Mouse (Mus musculus): ENCODE data around the gene Rnf130. TPM values are rescaled to one million over a fixed set of nuclear protein-coding genes. Genes with fewer than 3 reads are reported as not detected.

Rnf130 gene
- polyA plus RNA-seq, 1 experiment from 2014 or later: 47.9 TPM

GRCm38 (mm10) chr11:50059045-50059444 is 33.9 kb downstream of the Rnf130 start:
- no peak for ATAC-seq

GRCm38 (mm10) chr11:50062116-50062515 is 37.0 kb downstream of the Rnf130 start:
- Histone ChIP-seq H3K4me2 (replicated peaks) (no peak overlapping the region), H3K4me1 (replicated peaks) (no peaks in the 10 kb centered on the region), H3K27me3 (replicated peaks) (no peaks in the 10 kb centered on the region), H3K36me3 (no peaks in the 10 kb centered on the region), H3K4me3 (replicated peaks) (no peak overlapping the region), H3K9ac (no peak overlapping the region), H3K9me3 (no peaks in the 10 kb centered on the region), H3K27ac (no peak overlapping the region)
- WGBS: 40% methylated on average over 7 of the region's 7 CpGs
- ATAC-seq: no peak

More at GRCm38 (mm10) chr11:50059045-50059444, 33.9 kb downstream of the Rnf130 start:
- Histone ChIP-seq H3K9ac (no peak overlapping the region), H3K27me3 (replicated peaks) (no peaks in the 10 kb centered on the region), H3K4me3 (replicated peaks) (no peak overlapping the region), H3K27ac (no peak overlapping the region), H3K4me1 (replicated peaks) (no peaks in the 10 kb centered on the region), H3K36me3 (no peaks in the 10 kb centered on the region), H3K4me2 (replicated peaks) (no peak overlapping the region), H3K9me3 (no peaks in the 10 kb centered on the region)
- 90% methylated on average over 6 of the region's 6 CpGs for WGBS

- no peaks in the 10 kb centered on the region for H3K4me1 ChIP-seq (replicated peaks)
- 76% methylated on average over 2 of the region's 2 CpGs for WGBS
- no peaks in the 10 kb centered on the region for H3K36me3 ChIP-seq
- H3K4me2 ChIP-seq (replicated peaks): no peak overlapping the region
- no peak for ATAC-seq
- H3K4me3 ChIP-seq (replicated peaks): no peak overlapping the region
- no peaks in the 10 kb centered on the region for H3K9me3 ChIP-seq
- H3K27ac ChIP-seq: no peak overlapping the region
- H3K27me3 ChIP-seq (replicated peaks): no peaks in the 10 kb centered on the region
- no peak overlapping the region for H3K9ac ChIP-seq
Observed at GRCm38 (mm10) chr11:50066088-50066487, 40.9 kb downstream of the Rnf130 start.

GRCm38 (mm10) chr11:50073830-50074229 is 48.7 kb downstream of the Rnf130 start:
- no peaks in the 10 kb centered on the region for H3K36me3 ChIP-seq
- whole genome bisulfite sequencing: 88% methylated on average over 10 of the region's 10 CpGs
- H3K4me1 ChIP-seq (replicated peaks): no peaks in the 10 kb centered on the region
- H3K4me3 ChIP-seq (replicated peaks): no peak overlapping the region
- no peaks in the 10 kb centered on the region for H3K9me3 ChIP-seq
- no peak overlapping the region for H3K9ac ChIP-seq
- H3K27ac ChIP-seq: no peak overlapping the region
- H3K4me2 ChIP-seq (replicated peaks): no peak overlapping the region
- H3K27me3 ChIP-seq (replicated peaks): no peaks in the 10 kb centered on the region
- ATAC-seq: no peak

GRCm38 (mm10) chr11:50076756-50077155 is 51.6 kb downstream of the Rnf130 start:
- Histone ChIP-seq H3K36me3 (no peaks in the 10 kb centered on the region), H3K9me3 (no peaks in the 10 kb centered on the region), H3K27ac (no peak overlapping the region), H3K4me1 (replicated peaks) (no peaks in the 10 kb centered on the region), H3K9ac (no peak overlapping the region), H3K4me2 (replicated peaks) (no peak overlapping the region), H3K27me3 (replicated peaks) (no peaks in the 10 kb centered on the region), H3K4me3 (replicated peaks) (no peak overlapping the region)
- 77% methylated on average over 4 of the region's 4 CpGs for WGBS
- ATAC-seq: no peak

GRCm38 (mm10) chr11:50081365-50082190 is 56.4 kb downstream of the Rnf130 start:
- no peak overlapping the region for H3K4me3 ChIP-seq (replicated peaks)
- no peaks in the 10 kb centered on the region; the same call in 1 of the 2 replicates for H3K36me3 ChIP-seq
- H3K9me3 ChIP-seq: no peaks in the 10 kb centered on the region
- H3K4me1 ChIP-seq (replicated peaks): no peaks in the 10 kb centered on the region
- H3K27me3 ChIP-seq (replicated peaks): no peaks in the 10 kb centered on the region
- ATAC-seq: no peak
- H3K4me2 ChIP-seq (replicated peaks): no peak overlapping the region
- no peak overlapping the region for H3K27ac ChIP-seq
- WGBS: 93% methylated on average over 5 of the region's 5 CpGs
- H3K9ac ChIP-seq: no peak overlapping the region

GRCm38 (mm10) chr11:50086211-50086610 is 61.1 kb downstream of the Rnf130 start:
- Histone ChIP-seq H3K27me3 (replicated peaks) (no peaks in the 10 kb centered on the region), H3K9ac (no peak overlapping the region), H3K36me3 (peaks cover 4% of the 10 kb centered on the region; the same call in 1 of the 2 replicates), H3K9me3 (no peaks in the 10 kb centered on the region), H3K27ac (no peak overlapping the region), H3K4me1 (replicated peaks) (no peaks in the 10 kb centered on the region), H3K4me3 (replicated peaks) (no peak overlapping the region), H3K4me2 (replicated peaks) (no peak overlapping the region)
- no peak for ATAC-seq
- WGBS: 92% methylated on average over 3 of the region's 3 CpGs

GRCm38 (mm10) chr11:50089840-50090239 is 64.7 kb downstream of the Rnf130 start:
- H3K4me3 ChIP-seq (replicated peaks): no peak overlapping the region
- no peaks in the 10 kb centered on the region for H3K27me3 ChIP-seq (replicated peaks)
- no peaks in the 10 kb centered on the region for H3K9me3 ChIP-seq
- H3K9ac ChIP-seq: no peak overlapping the region
- H3K4me2 ChIP-seq (replicated peaks): no peak overlapping the region
- no peak for ATAC-seq
- WGBS: 61% methylated on average over 1 of the region's 1 CpGs
- no peaks in the 10 kb centered on the region for H3K4me1 ChIP-seq (replicated peaks)
- H3K36me3 ChIP-seq: peaks cover 4% of the 10 kb centered on the region; the same call in 1 of the 2 replicates
- no peak overlapping the region for H3K27ac ChIP-seq

- Histone ChIP-seq H3K27ac (no peak overlapping the region), H3K4me3 (replicated peaks) (no peak overlapping the region), H3K36me3 (peaks cover 4% of the 10 kb centered on the region; the same call in 1 of the 2 replicates), H3K9ac (no peak overlapping the region), H3K4me1 (replicated peaks) (no peaks in the 10 kb centered on the region), H3K4me2 (replicated peaks) (no peak overlapping the region), H3K9me3 (no peaks in the 10 kb centered on the region), H3K27me3 (replicated peaks) (no peaks in the 10 kb centered on the region)
- no peak for ATAC-seq
- 76% methylated on average over 5 of the region's 5 CpGs for WGBS
Observed at GRCm38 (mm10) chr11:50090982-50091675, 66.0 kb downstream of the Rnf130 start.

- Histone ChIP-seq H3K27me3 (replicated peaks) (no peaks in the 10 kb centered on the region), H3K27ac (no peak overlapping the region), H3K36me3 (0 out of 2 replicates have a peak, but pooled peaks cover 4% of the 10 kb centered on the region), H3K4me2 (replicated peaks) (no peak overlapping the region), H3K4me3 (replicated peaks) (no peak overlapping the region), H3K9ac (no peak overlapping the region), H3K4me1 (replicated peaks) (no peaks in the 10 kb centered on the region), H3K9me3 (no peaks in the 10 kb centered on the region)
- no peak for ATAC-seq
Observed at GRCm38 (mm10) chr11:50091681-50092080, 66.5 kb downstream of the Rnf130 start.

GRCm38 (mm10) chr11:50095661-50096060 is 70.5 kb downstream of the Rnf130 start:
- Histone ChIP-seq H3K27me3 (replicated peaks) (no peaks in the 10 kb centered on the region), H3K27ac (no peak overlapping the region), H3K4me3 (replicated peaks) (no peak overlapping the region), H3K4me1 (replicated peaks) (no peaks in the 10 kb centered on the region), H3K4me2 (replicated peaks) (no peak overlapping the region), H3K9ac (no peak overlapping the region), H3K36me3 (no peaks in the 10 kb centered on the region), H3K9me3 (no peaks in the 10 kb centered on the region)
- 92% methylated on average over 9 of the region's 9 CpGs for WGBS
- no peak for ATAC-seq

- 92% methylated on average over 6 of the region's 6 CpGs for WGBS
- H3K9ac ChIP-seq: no peak overlapping the region
- H3K4me2 ChIP-seq (replicated peaks): no peak overlapping the region
- no peaks in the 10 kb centered on the region for H3K27me3 ChIP-seq (replicated peaks)
- H3K9me3 ChIP-seq: no peaks in the 10 kb centered on the region
- H3K4me3 ChIP-seq (replicated peaks): no peak overlapping the region
- ATAC-seq: no peak
- no peaks in the 10 kb centered on the region for H3K36me3 ChIP-seq
- no peaks in the 10 kb centered on the region for H3K4me1 ChIP-seq (replicated peaks)
- H3K27ac ChIP-seq: no peak overlapping the region
Observed at GRCm38 (mm10) chr11:50097091-50097490, 71.9 kb downstream of the Rnf130 start.

Data from intestine, embryonic 15.5 days (tissue).